Mouse (Mus musculus): ENCODE results near the gene Iqcf3. TPM values are rescaled to one million over a fixed set of nuclear protein-coding genes. Genes with fewer than 3 reads are reported as not detected.
"Not testable (repeated sequence)": the region's sequence is repeated elsewhere in the genome, so short reads cannot be mapped to it uniquely, and the experiment has no call there.

Iqcf3 gene
- polyA plus RNA-seq, 1 experiment, result not detected

DNA sequence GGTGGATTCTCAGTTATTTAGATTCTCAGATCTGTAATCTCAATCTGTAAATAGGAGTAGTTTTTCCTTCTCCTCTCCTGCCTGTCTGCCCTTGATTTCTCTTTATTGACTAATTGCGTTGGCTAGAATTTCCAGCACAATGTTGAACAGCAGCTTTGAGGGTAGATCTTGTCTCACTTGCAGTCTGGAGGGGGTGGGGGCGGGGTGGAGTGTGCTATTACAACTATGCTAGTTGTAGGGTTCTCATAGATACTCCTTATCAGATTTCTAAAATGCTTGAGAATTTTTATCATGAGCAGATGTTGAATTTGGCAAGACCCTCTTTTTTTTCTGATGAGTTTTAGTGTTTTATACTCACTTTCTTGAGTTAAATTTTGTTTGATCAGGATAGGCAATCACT lies 42.0 kb downstream of the Iqcf3 start:
- no peaks in the 10 kb centered on the region for H3K4me1 ChIP-seq (ENCODE audit: control insufficient read depth, insufficient read depth, low read length)
- 80% methylated on average over 2 of the region's 2 CpGs for WGBS
- H3K4me3 ChIP-seq (ENCODE audit: insufficient read depth, low read depth, low read length), result no peak overlapping the region
- TF ChIP-seq POLR2A (IDR thresholded peaks at IDR 0.05; ENCODE audit: insufficient read depth, low read depth, low read length) (no peak), CTCF (IDR thresholded peaks at IDR 0.05; ENCODE audit: insufficient read depth, low read depth, low read length) (no peak)
- no peak overlapping the region for H3K27ac ChIP-seq (ENCODE audit: insufficient read depth, low read depth, low read length)

DNA sequence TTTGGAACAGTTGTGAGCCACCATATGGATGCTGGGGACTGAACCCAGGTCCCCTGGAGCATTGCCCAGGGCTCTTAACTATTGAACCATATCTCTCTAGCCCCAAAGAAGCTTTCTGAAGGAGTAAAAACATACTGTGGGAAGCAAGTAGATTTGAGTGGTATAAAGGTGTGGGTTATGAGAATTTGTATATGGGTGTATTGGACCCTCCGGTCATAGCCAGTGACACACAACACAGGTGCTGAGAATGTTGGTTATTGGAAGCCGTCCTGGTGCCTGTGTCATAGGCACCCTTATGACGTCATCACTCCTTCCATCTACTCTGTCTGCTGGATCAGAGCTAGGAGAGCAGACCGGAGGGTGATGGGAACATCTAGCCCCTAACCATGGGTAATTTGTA lies 47.2 kb downstream of the Iqcf3 start, which contains the start of gene Iqcf5:
TSS of gene Iqcf5 (plus strand) at position 301 of the 400 bp plus-strand sequence.
- Histone ChIP-seq H3K27ac (ENCODE audit: insufficient read depth, low read depth, low read length) (no peak within 1 kb of the TSS), H3K4me1 (ENCODE audit: control insufficient read depth, insufficient read depth, low read length) (no peaks in the 10 kb centered on the region), H3K4me3 (ENCODE audit: insufficient read depth, low read depth, low read length) (no peak within 1 kb of the TSS)
- TF ChIP-seq CTCF (IDR thresholded peaks at IDR 0.05; ENCODE audit: insufficient read depth, low read depth, low read length), result no peak
- TF ChIP-seq POLR2A (IDR thresholded peaks at IDR 0.05; ENCODE audit: insufficient read depth, low read depth, low read length), result no peak
- WGBS, result 90% methylated on average over 4 of the region's 4 CpGs

DNA sequence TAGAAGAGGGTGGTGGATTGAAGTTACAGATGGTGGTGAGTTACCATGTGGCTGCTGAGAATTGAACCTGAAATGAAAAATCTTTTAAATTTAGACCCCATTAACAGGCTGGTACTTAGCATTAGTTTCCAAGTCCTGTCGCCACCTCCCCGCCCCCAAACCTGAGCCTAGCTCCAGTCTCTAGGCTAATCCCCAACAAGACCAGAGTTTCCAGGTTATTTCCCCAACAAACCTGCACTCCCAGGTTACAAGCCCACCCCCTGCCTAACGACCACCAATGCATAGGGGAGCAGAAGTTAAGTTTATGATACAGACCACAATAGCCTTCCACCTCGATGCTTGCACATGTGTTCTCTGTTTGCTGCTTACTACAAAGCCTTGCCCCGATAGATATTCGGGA lies 47.9 kb downstream of the Iqcf3 start:
- no peak overlapping the region for H3K4me3 ChIP-seq (ENCODE audit: insufficient read depth, low read depth, low read length)

DNA sequence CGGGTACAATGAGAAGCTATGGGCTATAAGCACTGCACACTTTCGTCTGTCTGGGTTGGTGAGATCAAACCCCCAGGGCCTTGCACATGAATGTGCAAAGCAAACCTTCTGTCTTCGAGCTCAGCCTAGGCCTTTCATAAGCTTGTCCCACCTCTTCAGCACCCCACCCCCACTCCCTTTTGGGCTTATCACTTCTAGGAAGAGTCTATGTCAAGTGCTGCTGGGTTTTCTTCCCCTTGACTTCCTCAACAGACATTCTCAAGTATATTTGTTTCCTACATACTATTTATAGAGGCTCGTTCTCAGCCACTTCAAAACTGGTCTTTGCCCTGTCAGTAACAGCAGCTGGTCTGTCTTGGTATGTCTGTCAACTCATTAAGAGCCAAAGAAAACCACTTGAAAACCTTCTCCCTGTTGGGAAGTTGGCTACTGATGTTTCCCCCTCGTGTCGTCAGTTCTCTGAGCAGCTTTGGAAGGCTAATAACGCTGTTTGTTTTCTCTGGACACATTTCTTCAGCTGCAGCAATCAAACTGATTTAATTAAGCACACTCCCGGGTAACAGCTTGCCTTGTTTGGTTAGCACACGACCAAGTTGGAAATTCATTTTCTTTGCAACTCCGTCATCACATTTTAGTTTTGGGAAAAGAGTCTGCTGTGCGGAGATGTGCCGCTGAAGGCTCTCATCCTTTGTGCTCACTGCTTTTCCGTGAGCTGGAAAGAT lies 48.5 kb downstream of the Iqcf3 start:
- Histone ChIP-seq H3K27ac (ENCODE audit: insufficient read depth, low read depth, low read length) (no peak overlapping the region), H3K4me3 (ENCODE audit: insufficient read depth, low read depth, low read length) (no peak overlapping the region), H3K4me1 (ENCODE audit: control insufficient read depth, insufficient read depth, low read length) (no peaks in the 10 kb centered on the region)
- TF ChIP-seq CTCF (IDR thresholded peaks at IDR 0.05; ENCODE audit: insufficient read depth, low read depth, low read length) (no peak), POLR2A (IDR thresholded peaks at IDR 0.05; ENCODE audit: insufficient read depth, low read depth, low read length) (no peak)
- 34% methylated on average over 13 of the region's 13 CpGs for WGBS

More for the DNA sequence above, 47.9 kb downstream of the Iqcf3 start:
- WGBS, result 67% methylated on average over 6 of the region's 6 CpGs
- no peaks in the 10 kb centered on the region for H3K4me1 ChIP-seq (ENCODE audit: control insufficient read depth, insufficient read depth, low read length)
- no peak overlapping the region for H3K27ac ChIP-seq (ENCODE audit: insufficient read depth, low read depth, low read length)
- TF ChIP-seq CTCF (IDR thresholded peaks at IDR 0.05; ENCODE audit: insufficient read depth, low read depth, low read length) (no peak), POLR2A (IDR thresholded peaks at IDR 0.05; ENCODE audit: insufficient read depth, low read depth, low read length) (no peak)

DNA sequence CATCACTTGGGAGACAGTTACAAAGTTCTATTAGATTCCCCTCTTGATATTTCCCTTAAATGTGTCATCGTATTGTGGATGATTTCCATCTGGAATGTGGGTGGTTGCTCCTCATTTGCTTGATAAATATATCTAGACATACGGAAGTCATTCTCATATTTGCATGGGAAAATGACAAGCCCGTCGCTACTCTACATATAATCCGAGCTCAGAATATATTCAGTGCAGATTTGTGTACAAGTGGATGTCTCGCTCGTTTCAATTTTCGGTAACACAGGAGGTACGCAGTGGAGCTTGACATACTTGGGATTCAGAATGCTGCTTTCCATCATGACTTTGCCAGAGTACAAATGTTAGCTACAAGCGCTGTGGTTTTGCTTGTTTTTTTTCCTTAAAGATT lies 52.1 kb downstream of the Iqcf3 start:
- Histone ChIP-seq H3K4me1 (ENCODE audit: control insufficient read depth, insufficient read depth, low read length) (no peaks in the 10 kb centered on the region), H3K4me3 (ENCODE audit: insufficient read depth, low read depth, low read length) (no peak overlapping the region), H3K27ac (ENCODE audit: insufficient read depth, low read depth, low read length) (no peak overlapping the region)
- WGBS, result 95% methylated on average over 10 of the region's 10 CpGs
- TF ChIP-seq POLR2A (IDR thresholded peaks at IDR 0.05; ENCODE audit: insufficient read depth, low read depth, low read length) (no peak), CTCF (IDR thresholded peaks at IDR 0.05; ENCODE audit: insufficient read depth, low read depth, low read length) (no peak)

DNA sequence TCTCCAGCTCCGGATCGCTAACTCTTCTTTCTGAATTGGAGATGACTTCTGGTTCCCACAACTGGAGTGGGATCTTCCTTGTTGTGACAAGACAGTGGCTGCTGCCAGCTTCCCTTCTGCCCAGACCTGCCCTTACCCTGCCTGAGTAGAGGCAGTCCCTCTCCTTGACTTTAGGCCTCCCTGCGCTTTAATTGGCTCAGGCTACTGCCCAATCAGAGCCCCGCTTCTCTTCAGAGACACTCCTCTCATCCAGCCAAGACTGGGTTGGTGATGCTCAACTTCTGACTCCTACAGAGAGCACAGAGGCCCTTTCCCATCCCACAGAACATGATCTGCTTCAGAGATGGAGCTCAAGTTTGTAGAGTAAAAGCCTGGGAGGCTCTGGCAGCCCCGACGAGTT lies 57.2 kb downstream of the Iqcf3 start:
- WGBS, result 75% methylated on average over 6 of the region's 6 CpGs
- no peak overlapping the region for H3K27ac ChIP-seq (ENCODE audit: insufficient read depth, low read depth, low read length)
- H3K4me3 ChIP-seq (ENCODE audit: insufficient read depth, low read depth, low read length), result no peak overlapping the region
- TF ChIP-seq CTCF (IDR thresholded peaks at IDR 0.05; ENCODE audit: insufficient read depth, low read depth, low read length) (no peak), POLR2A (IDR thresholded peaks at IDR 0.05; ENCODE audit: insufficient read depth, low read depth, low read length) (no peak)
- H3K4me1 ChIP-seq (ENCODE audit: control insufficient read depth, insufficient read depth, low read length), result no peaks in the 10 kb centered on the region

DNA sequence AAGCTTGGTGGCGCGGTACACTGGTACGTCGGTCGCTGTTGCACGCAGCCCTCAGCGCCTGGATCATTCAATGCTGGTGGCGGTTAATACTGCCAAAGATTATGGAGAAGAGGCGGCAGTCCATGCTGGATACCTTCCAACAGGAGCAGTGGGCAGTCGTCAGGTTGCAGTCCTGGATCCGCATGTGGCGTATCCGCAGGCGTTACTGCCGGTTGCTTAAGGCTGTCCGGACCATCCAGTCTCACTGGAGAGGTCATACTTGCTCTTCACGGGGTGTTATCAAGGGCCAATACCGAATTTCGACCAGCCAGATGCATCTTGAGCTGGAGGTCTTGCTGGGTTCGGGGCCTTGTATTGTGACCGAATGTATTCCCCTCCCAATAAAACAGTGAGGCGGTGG lies 59.6 kb downstream of the Iqcf3 start:
- Histone ChIP-seq H3K27ac (ENCODE audit: insufficient read depth, low read depth, low read length) (no peak overlapping the region), H3K4me1 (ENCODE audit: control insufficient read depth, insufficient read depth, low read length) (no peaks in the 10 kb centered on the region), H3K4me3 (ENCODE audit: insufficient read depth, low read depth, low read length) (no peak overlapping the region)
- TF ChIP-seq POLR2A (IDR thresholded peaks at IDR 0.05; ENCODE audit: insufficient read depth, low read depth, low read length) (no peak), CTCF (IDR thresholded peaks at IDR 0.05; ENCODE audit: insufficient read depth, low read depth, low read length) (no peak)
- 88% methylated on average over 22 of the region's 22 CpGs for WGBS

DNA sequence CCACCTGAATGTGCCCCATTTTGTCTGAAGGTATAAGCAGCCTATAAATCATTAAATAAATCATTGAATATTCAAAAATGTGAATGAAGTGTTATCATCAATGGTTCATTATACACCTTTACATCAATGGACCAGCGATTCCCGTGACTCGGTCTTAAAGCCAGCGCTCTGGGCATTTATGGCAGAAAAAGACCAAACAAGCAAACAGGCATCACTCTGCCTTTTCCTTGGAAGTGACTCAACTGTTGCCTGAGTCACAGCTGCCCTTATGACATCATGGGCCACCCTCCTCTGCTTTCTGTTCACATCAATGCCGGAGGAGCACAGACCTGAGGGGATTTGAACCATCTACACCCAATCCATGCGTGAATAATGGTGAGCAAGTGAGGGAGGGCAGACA lies 61.8 kb downstream of the Iqcf3 start, which contains the start of gene Iqcf1:
TSS of gene Iqcf1 (plus strand) at position 301 of the 400 bp plus-strand sequence.
- TF ChIP-seq POLR2A (IDR thresholded peaks at IDR 0.05; ENCODE audit: insufficient read depth, low read depth, low read length) (no peak), CTCF (IDR thresholded peaks at IDR 0.05; ENCODE audit: insufficient read depth, low read depth, low read length) (no peak)
- Histone ChIP-seq H3K4me3 (ENCODE audit: insufficient read depth, low read depth, low read length) (no peak within 1 kb of the TSS), H3K27ac (ENCODE audit: insufficient read depth, low read depth, low read length) (no peak within 1 kb of the TSS), H3K4me1 (ENCODE audit: control insufficient read depth, insufficient read depth, low read length) (no peaks in the 10 kb centered on the region)
- WGBS, result 91% methylated on average over 6 of the region's 6 CpGs

DNA sequence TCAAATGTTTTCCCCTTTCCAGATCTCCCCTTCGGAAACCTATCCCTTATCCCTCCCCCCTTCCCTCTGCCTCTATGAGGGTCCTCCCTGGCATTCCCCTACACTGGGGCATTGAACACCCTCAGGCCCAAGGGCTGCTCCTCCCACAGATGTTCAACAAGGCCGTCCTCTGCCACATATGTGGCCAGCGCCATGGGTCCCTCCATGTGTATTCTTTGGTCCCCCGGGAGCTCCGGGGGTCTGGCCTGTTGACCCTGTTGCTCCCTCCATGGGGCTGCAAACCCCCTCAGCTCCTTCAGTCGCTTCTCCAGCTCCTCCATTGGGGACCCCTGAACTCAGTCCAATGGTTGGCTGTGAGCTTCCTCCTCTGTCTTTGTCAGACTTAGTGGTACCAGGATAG lies 73.8 kb downstream of the Iqcf3 start:
- not testable (repeated sequence) for H3K4me3 ChIP-seq (ENCODE audit: insufficient read depth, low read depth, low read length); H3K27ac ChIP-seq (ENCODE audit: insufficient read depth, low read depth, low read length); H3K4me1 ChIP-seq (ENCODE audit: control insufficient read depth, insufficient read depth, low read length)
- 87% methylated on average over 6 of the region's 6 CpGs for WGBS
